In the genomic region with DNA sequence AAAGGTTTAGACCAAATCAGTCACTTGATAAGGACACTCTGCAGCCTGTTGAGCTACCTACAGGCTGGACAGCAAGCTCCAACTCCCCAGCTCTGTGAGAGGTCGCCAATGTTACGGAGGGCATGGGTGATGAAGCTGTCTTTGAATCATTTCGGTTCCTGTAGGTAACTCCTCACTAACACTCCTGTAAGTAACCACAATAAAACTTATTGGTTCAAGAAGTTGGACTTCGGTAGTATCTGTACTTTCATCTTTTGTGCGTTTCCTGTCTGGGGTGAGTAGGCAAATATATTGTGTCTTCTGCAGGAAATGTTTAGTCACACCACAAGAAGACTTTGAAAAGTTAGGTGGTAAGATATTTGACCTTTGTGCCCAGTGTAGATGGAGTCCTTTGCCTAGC, we compare ENCODE assay signal across 15 mouse cellular contexts.
"Had no signal": no experiment of that assay in that cellular context is flagged by ENCODE, and none has a peak within 500 bp of the region (broad histone marks: within the 10 kb centered on the region; RNA-seq: fewer than 3 reads in every experiment).

No protein-coding gene starts in this region.

- H3K4me1 ChIP-seq: intestine, embryonic 15.5 days; limb, embryonic 10.5 days; midbrain, embryonic 10.5 days; midbrain, embryonic 15.5 days; neural tube, embryonic 13.5 days had no signal

- H3K27me3 ChIP-seq: intestine, embryonic 15.5 days; midbrain, embryonic 15.5 days; neural tube, embryonic 13.5 days had no signal

- H3K36me3 ChIP-seq: intestine, embryonic 15.5 days; limb, embryonic 10.5 days; midbrain, embryonic 10.5 days; midbrain, embryonic 15.5 days; neural tube, embryonic 13.5 days had no signal

- ATAC-seq: intestine, embryonic 15.5 days; lung, postnatal 0 days; midbrain, embryonic 15.5 days had no signal

- H3K9me3 ChIP-seq: intestine, embryonic 15.5 days; limb, embryonic 10.5 days; midbrain, embryonic 10.5 days; midbrain, embryonic 15.5 days; neural tube, embryonic 13.5 days had no signal

- DNase-seq: kidney, adult 8-10 months; kidney, postnatal 25 days; lung, adult 2 months; lung, postnatal 4 days; retina, postnatal 1 day; right cerebral cortex, postnatal 25 days; thymus, adult 18-20 months; thymus, postnatal 14 days had no signal

- H3K4me3 ChIP-seq: intestine, embryonic 15.5 days; left cerebral cortex, adult 2 months; limb, embryonic 10.5 days; midbrain, embryonic 10.5 days; midbrain, embryonic 15.5 days; neural tube, embryonic 13.5 days had no signal
